Mouse (Mus musculus) kidney, embryonic 16.5 days (tissue): Measurements from ENCODE around the gene Lancl2. TPM values are rescaled to one million over a fixed set of nuclear protein-coding genes. Genes with fewer than 3 reads are reported as not detected.

Experiments
- ATAC-seq: fragments of 200-750 bp; cut with Nextera tagmentation; 2 replicates; pipeline ENCODE4 v1.8.0; 2017; ENCODE audit warnings: moderate TSS enrichment; ENCODE audit not compliant: low FRiP score, low TSS enrichment
- H3K27ac ChIP-seq: fragments of 300-500 bp; sonication (generic); 2 replicates; pipeline ENCODE4 v1.5.1; 2014; ENCODE audit warnings: low read length
- H3K27me3 ChIP-seq: fragments of 300-500 bp; sonication (generic); 2 replicates; pipeline ENCODE4 v1.6.1; 2014; ENCODE audit warnings: low read length, control low read depth, mixed read lengths; ENCODE audit not compliant: insufficient read depth
- H3K36me3 ChIP-seq: fragments of 300-500 bp; sonication (generic); 2 replicates; pipeline ENCODE4 v1.6.1; 2014; ENCODE audit warnings: low read length, control low read depth, mixed read lengths; ENCODE audit not compliant: insufficient read depth
- H3K4me1 ChIP-seq: fragments of 300-500 bp; sonication (generic); 2 replicates; pipeline ENCODE4 v1.6.1; 2014; ENCODE audit warnings: low read length, control low read depth, mixed read lengths; ENCODE audit not compliant: insufficient read depth
- H3K4me2 ChIP-seq: fragments of 300-500 bp; sonication (generic); replicated peaks from 2 replicates; pipeline ENCODE4 v1.6.1; 2014; ENCODE audit warnings: low read depth, low read length
- H3K4me3 ChIP-seq: fragments of 300-500 bp; sonication (generic); 2 replicates; pipeline ENCODE4 v1.5.1; 2014; ENCODE audit warnings: mild to moderate bottlenecking, low read length
- H3K9ac ChIP-seq: fragments of 300-500 bp; sonication (generic); replicated peaks from 2 replicates; pipeline ENCODE4 v1.6.1; 2014; ENCODE audit warnings: low read length
- H3K9me3 ChIP-seq: fragments of 300-500 bp; sonication (generic); 2 replicates; pipeline ENCODE4 v1.6.1; 2016; ENCODE audit warnings: low read length, control low read depth
- WGBS: fragments of 180-500 bp; shearing (Covaris S2); extraction: QIAGEN DNeasy Blood & Tissue Kit; methylation state at CpG from one replicate; pipeline ENCODE4 v1.1.7; 2014; 5-methylcytosine and 5-hydroxymethylcytosine counted together
- polyA plus RNA-seq: library from polyadenylated mRNA; unstranded; fragments of >200 nt; fragmentation: Nextera tagmentation; extraction: Ambion mirVana; gene quantifications from 2 replicates; pipeline ENCODE4 v1.2.1, GENCODE M21; 2015

Lancl2 gene
- polyA plus RNA-seq, 1 experiment from 2014 or later, result 33.1 TPM

DNA sequence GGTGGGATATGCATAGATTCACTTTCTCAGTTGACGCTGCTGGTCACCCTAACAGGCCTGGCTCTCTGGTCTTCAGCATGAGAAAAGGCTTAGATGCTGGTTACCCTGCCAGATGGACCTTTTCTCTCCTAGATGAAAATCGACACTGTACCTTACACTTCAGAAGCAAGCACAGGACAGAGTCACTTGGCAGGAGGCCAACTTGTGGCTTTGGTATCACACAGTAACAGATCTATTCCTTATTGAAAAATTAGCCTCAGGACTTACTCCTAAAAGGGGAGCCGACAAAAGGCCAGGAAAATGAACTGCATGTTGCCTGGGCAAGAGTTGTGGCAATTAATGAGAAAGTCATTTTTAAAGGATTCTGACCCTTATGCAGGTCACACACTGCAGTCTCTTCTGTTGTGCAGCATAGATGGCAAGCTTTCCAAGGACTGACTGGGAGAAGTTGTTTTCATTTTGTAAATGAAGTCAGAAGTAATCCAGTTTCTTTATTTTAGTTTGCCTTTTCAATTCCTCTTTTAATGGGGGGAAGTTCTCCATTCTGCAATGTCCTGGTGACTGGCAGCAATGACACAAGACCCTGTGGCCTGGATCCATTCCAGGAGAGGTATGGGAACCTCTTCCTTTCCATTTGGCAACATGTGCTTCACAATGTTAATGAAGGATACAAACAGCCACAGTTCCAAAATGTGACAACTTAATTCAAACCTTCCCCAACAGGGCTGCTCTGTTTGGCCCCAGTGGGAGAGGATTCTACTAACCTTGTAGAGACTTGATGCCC is 62.9 kb downstream of the Lancl2 start:
- no peaks in the 10 kb centered on the region for H3K4me1 ChIP-seq
- H3K27me3 ChIP-seq, result no peaks in the 10 kb centered on the region
- H3K9me3 ChIP-seq, result no peaks in the 10 kb centered on the region
- no peak overlapping the region for H3K4me2 ChIP-seq
- peaks cover 10% of the 10 kb centered on the region for H3K36me3 ChIP-seq
- no peak overlapping the region for H3K4me3 ChIP-seq
- WGBS, result 56% methylated on average over 3 of the region's 3 CpGs
- H3K27ac ChIP-seq, result no peak overlapping the region
- no peak for ATAC-seq
- no peak overlapping the region for H3K9ac ChIP-seq

DNA sequence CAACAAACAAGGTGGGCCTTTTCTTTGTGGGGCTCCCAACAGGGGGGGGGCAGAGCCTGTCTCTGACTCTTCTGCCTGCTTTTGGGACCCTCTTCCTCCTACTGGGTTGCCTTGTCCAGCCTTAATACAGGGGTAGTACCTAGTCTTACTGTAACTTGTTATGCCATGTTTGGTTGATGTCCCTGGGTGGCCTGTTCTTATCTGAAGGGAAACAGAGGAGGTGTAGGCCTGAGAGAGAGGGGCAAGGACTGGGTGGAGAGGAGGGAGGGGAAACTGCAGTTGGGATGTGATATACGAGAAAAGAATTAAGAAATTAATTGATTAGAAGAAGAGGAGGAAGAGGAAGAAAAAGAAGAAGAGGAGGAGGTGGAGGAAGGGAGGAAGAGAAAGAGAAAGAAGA is 63.9 kb downstream of the Lancl2 start:
- ATAC-seq, result no peak
- Histone ChIP-seq H3K27me3 (no peaks in the 10 kb centered on the region), H3K9me3 (no peaks in the 10 kb centered on the region), H3K4me3 (no peak overlapping the region), H3K9ac (no peak overlapping the region), H3K27ac (no peak overlapping the region), H3K4me2 (no peak overlapping the region), H3K36me3 (peaks cover 6% of the 10 kb centered on the region; the same call in 1 of the 2 replicates), H3K4me1 (no peaks in the 10 kb centered on the region)
- 95% methylated on average over 1 of the region's 1 CpGs for WGBS

DNA sequence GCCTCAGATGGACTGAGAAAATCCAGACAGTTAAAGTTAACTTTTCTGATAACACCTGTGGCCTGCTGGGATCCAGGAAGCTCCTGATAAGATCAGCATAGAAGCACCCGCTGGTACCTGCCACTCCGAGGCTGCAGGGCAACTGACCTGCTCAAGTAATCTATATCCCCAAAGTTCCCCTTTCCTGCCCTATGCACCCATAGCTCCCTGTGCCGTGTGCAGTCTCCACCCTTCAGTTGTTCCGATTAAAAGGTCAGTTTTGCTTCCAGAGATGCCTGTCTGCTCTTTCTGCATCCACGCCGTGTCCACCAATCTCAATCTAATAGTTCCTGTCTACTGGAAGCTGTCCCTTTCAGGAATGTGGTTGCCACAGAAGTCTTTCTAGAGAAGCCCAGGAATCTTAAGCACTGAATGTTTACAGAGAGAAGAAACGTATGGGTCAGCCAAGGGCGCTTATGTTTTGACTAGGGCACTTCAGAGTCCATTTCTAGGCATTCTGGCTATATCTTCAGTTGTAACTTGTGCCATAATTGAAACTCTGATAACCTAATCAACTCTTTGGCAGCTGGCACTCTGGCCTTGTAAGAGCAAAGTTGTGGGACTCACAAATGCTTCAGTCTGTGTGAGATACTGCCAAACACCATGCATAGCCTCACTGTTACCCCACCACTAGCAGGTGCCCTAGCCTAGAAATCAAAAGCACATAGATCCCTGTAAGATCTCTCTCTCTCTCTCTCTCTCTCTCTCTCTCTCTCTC is 65.0 kb downstream of the Lancl2 start:
- no peaks in the 10 kb centered on the region for H3K27me3 ChIP-seq
- ATAC-seq, result no peak
- H3K9ac ChIP-seq, result no peak overlapping the region
- H3K36me3 ChIP-seq, result peaks cover 3% of the 10 kb centered on the region; the same call in 1 of the 2 replicates
- H3K4me3 ChIP-seq, result no peak overlapping the region
- 65% methylated on average over 8 of the region's 8 CpGs for WGBS
- H3K27ac ChIP-seq, result no peak overlapping the region
- H3K9me3 ChIP-seq, result no peaks in the 10 kb centered on the region
- H3K4me2 ChIP-seq, result no peak overlapping the region
- no peaks in the 10 kb centered on the region for H3K4me1 ChIP-seq

DNA sequence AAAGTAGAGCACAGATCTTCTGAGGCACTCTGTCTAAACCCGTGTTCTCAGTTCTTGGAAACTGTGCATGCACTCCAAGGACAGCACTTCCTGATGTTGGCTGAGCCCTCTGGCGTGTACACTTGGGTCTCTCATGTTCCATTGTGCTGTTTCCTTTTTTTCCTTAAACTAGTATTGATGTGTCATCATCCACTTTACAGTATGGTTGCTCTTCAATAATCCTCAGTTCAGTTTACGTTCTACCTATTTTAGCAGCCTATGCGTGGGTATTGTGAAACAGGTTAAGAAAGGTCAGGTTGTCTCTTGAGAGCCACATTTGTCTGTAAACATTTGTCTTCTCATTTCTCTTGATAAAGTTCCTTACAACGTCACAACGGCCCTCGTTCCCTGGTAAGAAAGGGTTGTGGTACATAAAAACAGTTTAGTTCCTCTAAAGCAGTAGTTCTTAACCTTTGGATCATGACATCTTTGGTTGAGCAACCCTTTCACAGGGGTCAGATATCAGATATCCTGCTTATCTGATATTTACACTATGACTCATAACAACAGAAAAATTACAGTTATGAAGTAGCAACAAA is 66.7 kb downstream of the Lancl2 start:
- no peaks in the 10 kb centered on the region for H3K27me3 ChIP-seq
- H3K36me3 ChIP-seq, result peaks cover 11% of the 10 kb centered on the region
- WGBS, result 87% methylated on average over 7 of the region's 7 CpGs
- no peaks in the 10 kb centered on the region for H3K9me3 ChIP-seq
- no peaks in the 10 kb centered on the region for H3K4me1 ChIP-seq
- H3K27ac ChIP-seq, result no peak overlapping the region
- H3K4me3 ChIP-seq, result no peak overlapping the region
- ATAC-seq, result no peak
- no peak overlapping the region for H3K9ac ChIP-seq
- no peak overlapping the region for H3K4me2 ChIP-seq

DNA sequence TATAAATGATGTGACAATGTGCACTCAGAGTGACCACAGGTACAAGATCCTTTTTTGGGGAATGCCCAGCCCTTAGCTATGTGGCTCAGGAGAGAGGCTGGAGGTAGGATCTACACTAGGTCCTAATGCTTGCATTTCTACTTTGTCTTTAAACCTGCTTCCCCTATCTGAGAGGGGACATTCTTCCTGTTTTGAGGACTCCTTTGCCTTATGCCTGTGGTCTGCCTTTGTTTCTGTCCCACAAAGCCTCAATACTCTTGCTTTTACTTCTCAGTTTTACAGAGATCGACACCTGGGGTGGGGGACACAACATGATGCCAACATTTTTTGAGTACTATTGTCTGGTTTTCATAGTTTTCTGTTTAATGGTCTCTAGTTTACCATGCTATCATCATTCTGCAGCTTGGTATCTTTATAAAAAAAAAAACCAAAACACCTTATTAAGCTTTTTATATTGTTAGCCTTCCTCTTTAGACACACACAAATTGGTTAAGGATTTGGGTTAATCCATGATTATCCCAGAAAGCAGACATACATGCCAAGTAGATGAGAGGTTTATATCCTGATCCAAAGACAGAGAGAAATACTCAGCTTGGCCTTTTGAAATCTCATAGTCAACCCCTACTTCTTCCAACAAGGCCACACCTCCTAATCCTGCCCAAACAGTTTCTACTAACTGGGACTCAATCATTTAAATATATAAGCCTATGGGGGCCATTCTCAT is 68.3 kb downstream of the Lancl2 start:
- no peak for ATAC-seq
- H3K4me3 ChIP-seq, result no peak overlapping the region
- no peak overlapping the region for H3K27ac ChIP-seq
- H3K27me3 ChIP-seq, result no peaks in the 10 kb centered on the region
- H3K4me2 ChIP-seq, result no peak overlapping the region
- no peak overlapping the region for H3K9ac ChIP-seq
- 97% methylated on average over 1 of the region's 1 CpGs for WGBS
- H3K36me3 ChIP-seq, result peaks cover 15% of the 10 kb centered on the region
- no peaks in the 10 kb centered on the region for H3K4me1 ChIP-seq
- no peaks in the 10 kb centered on the region for H3K9me3 ChIP-seq

DNA sequence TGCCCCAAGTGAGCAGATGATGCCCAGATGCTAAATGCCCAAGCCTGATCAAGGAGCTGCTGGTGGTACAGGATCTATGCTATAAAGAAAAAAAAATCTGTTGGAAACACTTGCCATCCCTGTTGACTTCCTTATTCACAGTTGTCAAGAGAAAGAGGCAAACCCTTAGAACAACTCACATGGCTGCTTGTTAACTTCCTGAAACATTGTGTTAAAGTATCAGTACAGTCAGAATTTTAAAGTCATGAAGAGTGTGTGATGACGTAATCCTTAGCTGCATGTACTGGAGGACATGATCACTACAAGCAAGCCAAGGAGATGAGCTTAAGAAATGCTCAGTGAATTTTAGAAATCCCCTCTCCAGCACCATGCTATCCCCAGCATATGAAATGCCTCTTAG is 71.5 kb downstream of the Lancl2 start:
- no peak overlapping the region for H3K9ac ChIP-seq
- no peak for ATAC-seq
- no peaks in the 10 kb centered on the region for H3K9me3 ChIP-seq
- no peak overlapping the region for H3K4me3 ChIP-seq
- H3K36me3 ChIP-seq, result peaks cover 14% of the 10 kb centered on the region
- 95% methylated on average over 1 of the region's 1 CpGs for WGBS
- H3K27me3 ChIP-seq, result no peaks in the 10 kb centered on the region
- no peak overlapping the region for H3K27ac ChIP-seq
- H3K4me1 ChIP-seq, result no peaks in the 10 kb centered on the region
- no peak overlapping the region for H3K4me2 ChIP-seq

DNA sequence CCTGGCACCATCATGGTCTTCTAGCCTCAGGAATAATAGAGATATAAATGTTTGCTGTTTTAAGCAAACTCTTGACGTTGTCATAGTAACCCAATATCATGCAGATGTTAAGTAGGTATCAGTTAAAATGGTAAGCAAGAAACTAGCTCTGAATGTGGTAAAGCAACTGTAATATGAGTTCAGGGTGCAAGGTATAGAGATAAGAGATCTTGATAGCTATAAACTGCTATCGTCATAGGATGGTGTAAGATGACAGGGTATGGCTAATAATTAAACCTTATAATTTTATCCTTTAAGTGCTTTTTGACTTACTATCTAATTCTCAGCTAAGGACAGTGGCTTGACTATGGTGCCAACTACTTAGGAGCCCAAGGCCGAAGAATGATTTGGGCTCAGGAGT is 78.0 kb downstream of the Lancl2 start:
- Histone ChIP-seq H3K4me1 (no peaks in the 10 kb centered on the region), H3K36me3 (0 out of 2 replicates have a peak, but pooled peaks cover 3% of the 10 kb centered on the region), H3K4me3 (no peak overlapping the region), H3K9ac (no peak overlapping the region), H3K27ac (no peak overlapping the region), H3K9me3 (no peaks in the 10 kb centered on the region), H3K27me3 (no peaks in the 10 kb centered on the region), H3K4me2 (no peak overlapping the region)
- 81% methylated on average over 3 of the region's 3 CpGs for WGBS
- ATAC-seq, result no peak

DNA sequence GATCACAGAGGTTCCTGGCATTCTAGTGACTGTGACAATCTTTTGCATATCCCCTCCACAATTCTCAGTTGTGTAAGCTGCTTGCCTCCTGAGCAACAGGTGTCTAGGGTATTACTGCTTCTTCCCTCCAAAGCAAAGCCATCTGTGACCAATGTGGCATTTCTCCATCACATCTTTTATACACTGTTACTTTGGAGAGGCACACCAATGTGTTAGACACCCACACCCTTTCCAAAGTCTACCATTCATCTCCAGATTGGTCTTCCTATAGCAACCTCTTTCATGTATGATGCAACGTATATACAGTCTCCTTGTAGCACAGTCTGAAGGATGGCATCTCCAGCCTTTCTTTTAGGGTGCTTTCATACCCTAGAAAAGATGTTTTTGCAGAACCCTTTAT is 80.3 kb downstream of the Lancl2 start:
- Histone ChIP-seq H3K36me3 (0 out of 2 replicates have a peak, but pooled peaks cover 3% of the 10 kb centered on the region), H3K27ac (no peak overlapping the region), H3K4me2 (no peak overlapping the region), H3K27me3 (no peaks in the 10 kb centered on the region), H3K9ac (no peak overlapping the region), H3K4me3 (no peak overlapping the region), H3K4me1 (no peaks in the 10 kb centered on the region), H3K9me3 (no peaks in the 10 kb centered on the region)
- 88% methylated on average over 1 of the region's 1 CpGs for WGBS
- no peak for ATAC-seq

DNA sequence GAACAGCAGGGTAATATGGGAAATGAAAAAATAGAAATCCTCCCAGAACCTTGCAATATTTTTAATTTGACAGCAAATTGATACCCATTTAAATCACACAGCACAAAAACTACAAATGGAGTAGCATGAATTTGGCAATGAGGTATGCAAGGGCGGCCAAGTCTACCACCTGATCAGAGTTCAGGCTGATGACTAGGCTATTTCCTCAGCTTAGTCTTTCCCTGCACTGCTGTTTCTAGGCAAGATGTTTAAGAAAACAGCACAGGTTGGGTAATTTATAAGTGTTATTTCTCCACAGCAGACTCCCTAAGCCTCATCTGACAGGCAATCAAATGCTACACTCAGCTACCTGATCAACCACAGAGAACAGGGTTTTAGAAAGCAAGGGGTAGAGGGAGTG is 81.9 kb downstream of the Lancl2 start:
- no peak overlapping the region for H3K4me2 ChIP-seq
- H3K36me3 ChIP-seq, result peaks cover 8% of the 10 kb centered on the region; the same call in 1 of the 2 replicates
- no peak overlapping the region for H3K27ac ChIP-seq
- no peaks in the 10 kb centered on the region for H3K27me3 ChIP-seq
- ATAC-seq, result no peak
- H3K9ac ChIP-seq, result no peak overlapping the region
- H3K4me1 ChIP-seq, result no peaks in the 10 kb centered on the region
- WGBS, result 87% methylated on average over 1 of the region's 1 CpGs
- no peak overlapping the region for H3K4me3 ChIP-seq
- H3K9me3 ChIP-seq, result no peaks in the 10 kb centered on the region
